Mouse (Mus musculus) lung, adult 2 months (tissue): ENCODE measurements around the gene Sh3d21. TPM values are rescaled to one million over a fixed set of nuclear protein-coding genes. Genes with fewer than 3 reads are reported as not detected.

Experiments used
- DNase-seq: peaks from one replicate; pipeline ENCODE4 v3.0.0; 2022
- H3K4me1 ChIP-seq: fragments of 200-500 bp; 2 replicates; pipeline ENCODE4 v1.6.1; 2011; ENCODE audit warnings: low read length; ENCODE audit not compliant: control insufficient read depth, insufficient read depth
- H3K4me3 ChIP-seq: fragments of 200-500 bp; replicated peaks from 2 replicates; pipeline ENCODE3; 2011; ENCODE audit warnings: low read depth, mild to moderate bottlenecking, control low read depth, low read length; ENCODE audit errors: extremely low read depth
- CTCF ChIP-seq: fragments of 200-500 bp; IDR thresholded peaks from 2 replicates; pipeline ENCODE4 v1.5.1; 2011; ENCODE audit warnings: mild to moderate bottlenecking, low read length, control low read depth; ENCODE audit not compliant: insufficient read depth
- POLR2A ChIP-seq: fragments of 200-500 bp; IDR thresholded peaks from 2 replicates; pipeline ENCODE4 v1.6.1; 2011; ENCODE audit warnings: low read depth, mild to moderate bottlenecking, control low read depth, low read length, borderline replicate concordance; ENCODE audit errors: extremely low read depth
- WGBS: fragments of 180-500 bp; shearing (Covaris S2); methylation state at CpG from one replicate; pipeline ENCODE4 v1.1.7; 2018; 5-methylcytosine and 5-hydroxymethylcytosine counted together
- polyA plus RNA-seq: library from polyadenylated mRNA; depleted of rRNA; stranded (reverse); fragments of >200 nt; gene quantifications from 2 replicates; pipeline ENCODE4 v1.2.3, GENCODE M21; 2012

The Sh3d21 gene
- polyA plus RNA-seq, 1 experiment: 7.5 TPM

GRCm38 (mm10) chr4:126156617-126157016 lies 6.7 kb downstream of the Sh3d21 start:
- WGBS: 63% methylated on average over 5 of the region's 5 CpGs
- H3K4me3 ChIP-seq: no peak overlapping the region
- H3K4me1 ChIP-seq: peaks cover 6% of the 10 kb centered on the region
- no peak for DNase-seq
- peak; percentile 78 for TF ChIP-seq CTCF
- no peak for TF ChIP-seq POLR2A

DNA sequence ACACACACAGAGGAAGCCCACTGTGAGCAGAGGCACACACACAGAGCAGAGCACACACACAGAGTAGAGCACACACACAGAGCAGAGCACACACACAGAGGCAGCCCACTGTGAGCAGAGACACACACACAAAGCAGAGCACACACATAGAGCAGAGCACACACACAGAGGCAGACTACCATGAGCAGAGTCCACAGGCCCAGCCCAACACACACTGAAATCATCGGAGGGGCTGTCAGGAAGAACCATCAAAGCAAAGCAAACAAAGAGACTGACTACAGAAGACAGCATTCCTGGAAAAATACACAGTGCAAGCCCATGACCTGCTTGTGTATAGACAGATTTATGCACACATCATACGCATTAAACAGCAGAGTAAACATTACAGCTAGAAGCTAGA lies 7.4 kb downstream of the Sh3d21 start:
- WGBS: 18% methylated on average over 2 of the region's 2 CpGs
- Histone ChIP-seq H3K4me1 (peaks cover 10% of the 10 kb centered on the region), H3K4me3 (no peak overlapping the region)
- DNase-seq: no peak
- TF ChIP-seq CTCF (no peak), POLR2A (no peak)

DNA sequence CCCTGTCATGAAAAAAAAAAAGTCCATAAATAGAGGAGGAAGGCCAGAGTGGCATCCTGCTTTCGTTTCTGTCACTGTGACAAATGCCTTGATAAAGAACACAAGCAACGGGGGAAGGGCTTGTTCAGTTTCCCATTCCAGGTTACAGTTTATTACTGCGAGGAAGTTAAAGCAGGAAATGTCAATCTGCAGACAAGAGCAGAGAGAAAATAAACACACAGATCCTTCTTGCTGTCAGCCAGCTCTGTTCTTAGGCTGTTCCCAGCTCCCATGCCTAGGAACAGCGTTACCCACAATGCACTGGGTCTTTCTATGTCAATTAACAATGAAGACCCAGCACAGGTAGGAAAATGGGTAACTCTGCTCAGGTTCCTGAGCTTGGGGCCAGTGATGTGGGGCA lies 8.1 kb downstream of the Sh3d21 start:
- Histone ChIP-seq H3K4me1 (peaks cover 14% of the 10 kb centered on the region), H3K4me3 (no peak overlapping the region)
- 24% methylated on average over 4 of the region's 4 CpGs for WGBS
- no peak for DNase-seq
- TF ChIP-seq POLR2A (no peak), CTCF (no peak)

DNA sequence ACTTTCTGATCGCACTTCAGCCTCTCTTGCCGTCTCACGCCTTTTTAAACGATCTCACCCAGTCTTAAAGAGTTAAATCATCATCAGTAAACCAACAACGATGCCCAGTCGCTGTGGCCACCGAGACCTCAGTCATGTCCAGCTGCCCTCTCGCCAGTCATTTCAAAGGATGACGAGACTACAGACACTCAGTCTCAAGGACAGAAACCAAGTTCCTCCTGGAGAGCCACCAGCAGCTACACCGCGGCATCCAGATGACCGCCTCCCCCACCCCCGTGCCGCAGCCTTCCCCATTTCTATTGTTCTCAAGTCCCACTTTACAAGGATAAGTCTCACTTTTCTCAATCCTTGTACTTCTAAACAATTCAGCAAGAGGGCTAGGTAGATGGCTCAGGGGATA lies 10.4 kb downstream of the Sh3d21 start:
- H3K4me1 ChIP-seq: peaks cover 20% of the 10 kb centered on the region
- DNase-seq: no peak
- 53% methylated on average over 14 of the region's 14 CpGs for WGBS
- H3K4me3 ChIP-seq: no peak overlapping the region
- no peak for TF ChIP-seq CTCF
- no peak for TF ChIP-seq POLR2A

GRCm38 (mm10) chr4:126151701-126152440 lies 11.4 kb downstream of the Sh3d21 start:
- Histone ChIP-seq H3K4me3 (no peak overlapping the region), H3K4me1 (peaks cover 22% of the 10 kb centered on the region)
- no peak for TF ChIP-seq CTCF
- TF ChIP-seq POLR2A: no peak
- DNase-seq: no peak
- WGBS: 76% methylated on average over 16 of the region's 16 CpGs

GRCm38 (mm10) chr4:126150949-126151320 lies 12.4 kb downstream of the Sh3d21 start:
- Histone ChIP-seq H3K4me3 (no peak overlapping the region), H3K4me1 (peaks cover 22% of the 10 kb centered on the region)
- TF ChIP-seq POLR2A: no peak
- DNase-seq: no peak
- WGBS: 43% methylated on average over 6 of the region's 6 CpGs

DNA sequence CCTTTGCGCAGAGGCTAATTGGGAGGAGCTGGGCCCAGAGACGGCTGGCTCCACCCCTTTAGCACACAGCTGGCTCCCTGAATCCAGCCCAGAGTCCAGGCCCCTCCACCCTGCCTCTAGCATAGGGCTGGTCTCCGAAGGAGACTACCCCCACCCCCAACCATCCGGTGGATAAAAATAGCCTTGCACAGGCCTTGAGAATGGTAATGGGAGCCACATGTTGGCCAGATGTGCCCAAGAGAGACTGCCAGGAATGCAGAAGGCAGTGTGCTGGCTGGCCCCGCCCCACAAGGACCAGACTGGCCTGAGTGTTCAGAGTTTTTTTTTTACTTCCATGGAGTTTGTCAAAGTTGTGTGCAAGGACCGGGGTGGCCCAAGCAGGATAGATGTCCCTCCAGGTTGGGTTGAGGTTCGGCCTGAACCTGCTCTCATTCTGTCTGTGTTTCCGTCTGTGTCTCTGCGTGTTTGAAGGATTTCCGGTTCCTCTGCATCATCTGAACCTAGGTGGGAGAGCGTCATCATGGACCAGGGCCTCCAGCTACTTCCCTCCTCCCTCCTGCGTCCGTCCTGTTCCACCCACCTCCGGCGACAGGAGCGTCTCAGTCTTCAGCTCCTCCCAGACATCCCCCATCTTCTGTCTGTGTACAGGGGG lies 12.9 kb downstream of the Sh3d21 start:
- peaks cover 22% of the 10 kb centered on the region for H3K4me1 ChIP-seq
- peak overlapping the region; percentile 14 for H3K4me3 ChIP-seq
- DNase-seq: peak; percentile 53
- 31% methylated on average over 16 of the region's 16 CpGs for whole genome bisulfite sequencing
- TF ChIP-seq CTCF: no peak
- no peak for TF ChIP-seq POLR2A

DNA sequence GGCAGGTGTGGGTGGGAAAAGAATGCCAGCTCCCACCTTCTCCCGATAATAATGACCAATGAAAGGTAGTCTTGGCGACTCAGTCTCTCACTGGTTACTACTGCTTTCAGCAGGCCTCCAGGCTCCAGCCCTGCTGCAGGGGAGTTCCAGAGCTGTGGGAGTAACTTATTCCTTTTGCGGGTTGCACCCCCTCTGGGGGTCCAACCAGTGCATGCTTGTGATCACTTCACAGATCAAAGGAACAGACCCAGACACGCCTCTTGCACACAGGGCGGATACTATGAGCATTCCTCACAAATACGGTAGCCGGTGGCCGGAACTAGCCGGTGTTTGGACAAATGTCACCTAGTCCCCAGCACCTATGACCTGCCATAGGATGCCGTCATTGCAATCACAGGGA lies 13.5 kb downstream of the Sh3d21 start:
- WGBS: 46% methylated on average over 10 of the region's 10 CpGs
- TF ChIP-seq POLR2A (no peak), CTCF (no peak)
- Histone ChIP-seq H3K4me1 (peaks cover 22% of the 10 kb centered on the region), H3K4me3 (peak overlapping the region; percentile 66)
- DNase-seq: no peak

DNA sequence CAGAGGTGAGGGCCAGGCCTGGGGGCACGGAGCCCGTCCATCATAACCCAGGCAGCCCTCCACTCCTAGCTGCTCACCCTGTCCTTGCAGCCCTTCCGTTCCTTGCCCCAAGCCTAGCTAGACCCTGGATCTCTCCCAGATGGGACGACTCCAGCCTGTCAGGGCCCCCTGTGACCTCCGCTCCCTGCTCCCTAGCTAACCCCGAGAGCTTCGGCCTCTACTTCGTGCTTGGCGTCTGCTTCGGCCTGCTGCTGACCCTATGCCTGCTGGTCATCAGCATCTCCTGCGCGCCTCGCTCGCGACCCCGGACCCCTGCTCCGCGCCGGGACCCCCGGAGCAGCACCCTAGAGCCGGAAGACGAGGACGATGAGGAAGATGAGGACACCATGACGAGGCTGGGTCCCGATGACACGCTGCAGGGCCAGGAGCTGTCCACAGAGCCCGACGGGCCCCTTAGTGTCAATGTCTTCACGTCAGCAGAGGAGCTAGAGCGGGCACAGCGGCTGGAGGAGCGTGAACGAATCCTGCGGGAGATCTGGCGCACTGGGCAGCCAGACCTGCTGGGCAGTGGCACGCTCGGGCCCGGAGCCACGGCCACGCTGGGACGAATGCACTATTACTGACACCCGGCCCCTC lies 14.1 kb downstream of the Sh3d21 start:
- Histone ChIP-seq H3K4me1 (peaks cover 22% of the 10 kb centered on the region), H3K4me3 (peak overlapping the region; percentile 66)
- 32% methylated on average over 42 of the region's 42 CpGs for WGBS
- DNase-seq: no peak
- TF ChIP-seq POLR2A: no peak
- no peak for TF ChIP-seq CTCF
